Mouse (Mus musculus) liver, adult 2 months (tissue): ENCODE data around the gene Taf6l.

Source experiments
- CTCF ChIP-seq: fragments of 200-500 bp; IDR thresholded peaks from 2 replicates; pipeline ENCODE4 v1.5.1; 2011; ENCODE audit warnings: low read depth, low read length, control low read depth
- POLR2A ChIP-seq: fragments of 200-500 bp; IDR thresholded peaks from 2 replicates; pipeline ENCODE4 v1.6.1; 2011; ENCODE audit warnings: low read length, control low read depth; ENCODE audit not compliant: insufficient read depth; ENCODE audit errors: extremely low read depth

DNA sequence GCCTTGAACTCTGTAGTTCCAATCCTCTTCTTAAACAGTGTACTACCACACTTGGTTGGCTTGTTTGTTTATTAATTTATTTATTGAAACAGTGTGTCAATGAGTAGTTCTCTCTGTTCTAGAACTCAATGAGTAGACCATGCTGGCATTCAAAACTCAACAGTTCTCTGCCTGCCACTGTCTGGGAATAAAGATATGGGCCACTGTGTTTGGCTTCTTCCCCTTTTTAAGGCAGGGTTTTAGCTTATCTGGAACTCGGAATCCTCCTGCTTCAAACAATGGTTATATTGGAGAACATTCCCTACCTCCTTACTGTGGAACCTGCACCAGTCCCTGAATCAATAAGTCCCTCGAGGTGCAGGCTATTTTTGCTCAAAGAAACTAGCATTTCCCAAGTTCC lies 27.3 kb downstream of the Taf6l start:
- TF ChIP-seq CTCF (no peak), POLR2A (no peak)
